Mouse (Mus musculus): ENCODE measurements around the gene Krt24.

The Krt24 gene

DNA sequence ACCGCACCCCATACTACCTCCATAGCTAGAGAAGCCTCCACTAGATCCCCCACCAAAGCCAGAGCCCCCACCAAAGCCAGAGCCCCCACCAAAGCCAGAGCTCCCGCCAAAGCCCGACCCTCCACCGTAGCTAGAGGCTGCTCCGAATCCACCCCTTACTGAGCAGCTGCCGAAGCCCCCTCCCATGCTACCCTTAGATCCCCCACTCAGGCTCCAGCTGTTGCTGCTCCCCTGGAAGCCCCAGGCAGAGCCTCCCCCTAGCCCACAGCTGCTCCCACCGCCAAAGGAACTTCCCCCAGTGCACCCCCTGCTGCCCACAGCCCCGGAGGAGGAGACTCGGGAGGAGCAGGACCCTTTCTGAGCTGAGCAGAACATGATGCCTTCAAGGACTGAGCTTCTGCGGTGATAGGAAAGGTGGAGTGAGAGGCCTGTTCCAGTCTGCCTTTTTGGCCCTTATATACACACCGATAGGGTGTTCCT is at the start of gene Krt24:
TSS of gene Krt24 (minus strand) at position 430 of the 480 bp plus-strand sequence.
- no peak for DNase-seq (ENCODE audit: low read depth, low spot score)

DNA sequence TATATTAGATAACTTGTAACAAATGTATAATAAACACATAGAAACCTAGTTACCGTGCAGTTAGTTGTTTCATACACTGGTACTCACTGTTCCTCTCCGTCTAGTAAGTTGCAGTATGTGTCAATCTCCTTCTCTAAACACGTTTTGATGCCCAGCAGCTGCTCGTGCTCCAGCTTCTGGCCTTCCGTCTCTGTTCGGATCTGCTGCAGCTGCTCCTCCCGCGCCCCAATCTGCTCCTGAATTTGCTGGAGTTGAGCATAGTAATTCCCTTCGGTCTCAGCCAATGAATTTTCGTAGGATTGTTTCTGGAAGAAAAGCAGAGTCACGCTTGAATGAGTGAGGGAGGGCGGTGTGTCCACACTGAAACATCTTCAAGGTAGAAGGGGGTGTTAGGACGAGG is 48.4 kb upstream of the Krt24 start:
- no peak for DNase-seq (ENCODE audit: low read depth, low spot score)

- no peak for DNase-seq (ENCODE audit: low read depth, low spot score)
These were observed 44.6 kb upstream of the Krt24 start for GRCm38 (mm10) chr11:99329655-99330054.

- DNase-seq (ENCODE audit: low read depth, low spot score), result no peak
These were observed 37.8 kb upstream of the Krt24 start, which contains the start of gene Krt25 for GRCm38 (mm10) chr11:99322851-99323250. Krt25 (minus strand) TSS chr11:99322951.

- DNase-seq (ENCODE audit: low read depth, low spot score), result no peak
These were observed 36.0 kb upstream of the Krt24 start for GRCm38 (mm10) chr11:99321094-99321493.

GRCm38 (mm10) chr11:99319127-99319526 is 34.1 kb upstream of the Krt24 start:
- DNase-seq (ENCODE audit: low read depth, low spot score), result no peak

GRCm38 (mm10) chr11:99316543-99316942 is 31.5 kb upstream of the Krt24 start:
- no peak for DNase-seq (ENCODE audit: low read depth, low spot score)

DNA sequence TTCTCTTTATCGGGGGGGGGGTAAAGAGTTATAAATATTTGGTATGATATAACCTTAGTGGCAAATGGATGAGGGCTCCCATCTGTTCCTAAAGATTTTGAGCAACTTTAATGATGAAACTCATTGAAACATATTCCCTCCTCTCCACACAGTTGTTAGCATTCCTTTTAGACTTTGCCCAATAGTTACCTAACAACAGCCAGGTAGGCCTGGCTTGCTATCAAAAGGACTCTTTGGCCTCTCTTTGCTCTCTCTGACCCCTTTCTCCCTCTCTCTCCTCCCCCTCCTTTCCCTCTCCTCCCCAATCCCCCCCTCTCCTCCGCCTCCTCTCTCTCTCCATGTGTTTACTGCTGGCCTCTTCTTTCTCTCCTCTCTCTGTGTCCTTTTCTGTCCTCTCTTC is 29.5 kb upstream of the Krt24 start:
- DNase-seq (ENCODE audit: low read depth, low spot score), result no peak

DNA sequence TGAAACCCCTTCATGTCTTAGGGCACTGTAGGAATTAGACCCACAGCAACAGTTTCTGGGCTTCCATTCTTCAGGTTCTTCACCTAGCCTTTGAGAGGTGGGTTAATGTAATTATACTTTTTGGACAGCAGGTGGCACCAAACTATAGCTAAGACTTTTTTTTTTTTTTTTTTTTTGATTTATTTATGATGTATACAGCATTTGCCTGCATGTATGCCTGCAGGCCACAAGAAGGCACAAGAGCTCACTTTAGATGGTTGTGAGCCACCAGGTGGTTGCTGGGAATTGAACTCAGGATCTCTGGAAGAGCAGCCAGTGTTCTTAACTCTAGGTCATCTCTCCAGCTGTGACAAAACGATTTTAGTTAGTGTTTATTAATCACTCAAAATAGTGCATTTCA is 25.8 kb upstream of the Krt24 start:
- peak; percentile 71 for DNase-seq (ENCODE audit: low read depth, low spot score)

DNA sequence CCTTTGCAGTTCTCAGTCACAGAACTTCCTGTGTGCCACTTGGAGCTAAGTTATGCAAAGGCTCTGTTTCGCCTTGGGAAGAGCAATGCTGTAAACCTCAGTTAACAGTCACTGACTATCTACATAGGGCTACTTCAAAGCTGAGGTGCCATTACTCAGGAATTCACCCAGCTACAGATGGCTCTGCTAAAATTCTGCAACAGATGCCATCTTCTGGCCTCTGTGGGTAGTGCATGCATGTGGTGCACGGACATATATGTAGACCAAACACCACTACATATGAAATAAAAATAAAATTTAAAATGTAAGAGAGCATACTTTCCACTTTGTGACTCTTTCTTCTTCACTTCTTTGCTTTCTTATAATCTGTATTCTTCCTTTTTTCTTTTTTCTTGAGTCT is 22.5 kb upstream of the Krt24 start:
- DNase-seq (ENCODE audit: low read depth, low spot score), result peak; percentile 72

- DNase-seq (ENCODE audit: low read depth, low spot score), result no peak
These were observed 10.0 kb upstream of the Krt24 start for GRCm38 (mm10) chr11:99295039-99295438.

GRCm38 (mm10) chr11:99292846-99293245 is 7.8 kb upstream of the Krt24 start:
- peak; percentile 74 for DNase-seq (ENCODE audit: low read depth, low spot score)

DNA sequence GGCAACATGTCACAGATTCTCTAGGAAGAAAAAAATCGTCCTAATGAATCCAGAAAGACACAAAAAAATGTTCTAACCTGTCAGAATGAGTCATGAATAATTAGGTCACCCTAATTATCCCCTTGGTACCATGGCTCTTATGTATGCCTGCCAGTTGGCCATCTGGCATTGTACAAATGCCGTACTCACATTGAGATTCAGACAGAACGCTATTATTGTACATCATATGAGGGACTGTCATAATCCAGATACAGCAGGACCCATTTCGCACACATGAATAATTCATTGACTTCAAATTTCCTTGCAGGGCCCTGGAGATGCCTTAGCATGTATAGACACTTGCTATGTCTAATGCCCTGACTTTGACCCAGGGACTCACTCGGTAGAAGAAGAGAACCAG is 1.1 kb downstream of the Krt24 start:
- no peak for DNase-seq (ENCODE audit: low read depth, low spot score)

DNA sequence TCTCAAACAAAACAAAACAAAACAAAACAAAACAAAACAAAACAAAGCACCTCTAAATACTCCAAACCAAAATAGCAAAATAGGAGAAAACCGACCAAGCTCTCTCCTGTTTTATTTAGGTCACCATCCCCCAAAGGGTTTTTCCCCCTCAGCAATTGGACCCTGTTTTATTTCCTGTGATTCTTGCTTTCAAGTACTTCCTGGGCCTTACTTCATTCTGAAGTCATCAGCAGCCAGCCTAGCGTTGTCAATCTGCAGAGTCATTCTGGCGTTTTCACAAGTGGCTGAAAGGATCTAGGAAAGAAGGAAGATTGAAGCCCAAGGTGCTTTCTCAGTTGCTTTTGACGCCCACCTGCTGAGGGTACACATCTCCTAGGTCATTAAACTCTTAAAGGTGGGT is 1.7 kb downstream of the Krt24 start:
- peak; percentile 15 for DNase-seq (ENCODE audit: low read depth, low spot score)

DNA sequence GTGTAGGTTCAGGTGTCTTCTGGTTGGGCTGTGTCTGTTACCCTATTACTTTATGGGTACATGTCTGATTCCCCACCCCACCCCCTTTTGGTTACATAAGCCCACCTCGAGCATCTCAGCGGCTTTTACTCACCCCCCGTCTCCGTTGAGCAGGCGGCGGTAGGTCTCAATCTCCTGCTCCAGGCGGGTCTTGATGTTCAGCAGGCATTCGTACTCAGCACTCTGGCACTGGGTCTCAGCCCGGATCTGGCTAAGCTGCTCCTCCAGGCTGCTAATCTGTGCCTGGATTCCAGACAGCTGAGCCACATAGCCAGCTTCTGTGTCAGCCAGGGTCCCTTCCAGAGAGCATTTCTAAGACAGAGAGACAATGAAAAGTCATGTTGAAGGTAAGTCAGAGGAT is 3.9 kb downstream of the Krt24 start:
- no peak for DNase-seq (ENCODE audit: low read depth, low spot score)

GRCm38 (mm10) chr11:99279986-99280385 is 5.1 kb downstream of the Krt24 start:
- DNase-seq (ENCODE audit: low read depth, low spot score), result no peak

DNA sequence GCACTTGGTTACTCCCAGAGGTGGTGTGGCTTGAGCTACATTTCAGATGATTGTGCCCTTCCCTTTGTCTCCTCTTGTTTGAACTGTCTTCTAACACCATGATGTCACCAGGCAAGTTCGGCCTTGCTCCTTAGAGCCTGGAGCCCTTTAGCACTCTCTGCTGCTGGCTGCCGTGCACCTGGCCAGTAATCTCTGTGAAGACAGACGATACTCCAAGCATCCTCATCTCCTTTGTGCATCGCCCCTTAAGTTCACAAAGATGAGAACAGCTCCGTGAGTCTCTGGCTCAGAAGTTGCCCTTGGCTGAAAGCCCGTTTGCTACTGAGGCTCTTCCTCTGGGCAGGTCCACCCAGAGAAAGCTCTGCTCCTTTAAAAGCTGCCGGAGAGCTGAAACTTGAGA is 8.3 kb downstream of the Krt24 start:
- no peak for DNase-seq (ENCODE audit: low read depth, low spot score)

DNA sequence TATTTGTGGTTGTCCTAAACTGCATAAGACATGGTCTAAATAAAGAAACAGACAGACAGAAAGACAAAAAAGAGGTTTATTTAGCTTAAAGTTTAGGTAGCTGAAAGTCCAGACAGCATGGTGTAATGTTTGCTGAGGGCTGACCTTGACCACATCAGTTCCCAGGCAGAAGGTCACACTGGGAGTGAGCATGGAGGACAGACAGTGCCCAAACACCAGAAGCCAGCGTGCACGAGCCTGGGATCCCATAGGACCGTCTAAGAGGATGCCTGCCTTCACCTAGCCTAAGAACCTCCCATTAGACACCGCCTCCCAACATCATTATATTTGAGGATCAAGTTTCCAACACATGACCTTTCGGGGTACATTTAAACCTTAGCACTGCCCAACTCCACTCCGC is 9.4 kb downstream of the Krt24 start:
- no peak for DNase-seq (ENCODE audit: low read depth, low spot score)

DNA sequence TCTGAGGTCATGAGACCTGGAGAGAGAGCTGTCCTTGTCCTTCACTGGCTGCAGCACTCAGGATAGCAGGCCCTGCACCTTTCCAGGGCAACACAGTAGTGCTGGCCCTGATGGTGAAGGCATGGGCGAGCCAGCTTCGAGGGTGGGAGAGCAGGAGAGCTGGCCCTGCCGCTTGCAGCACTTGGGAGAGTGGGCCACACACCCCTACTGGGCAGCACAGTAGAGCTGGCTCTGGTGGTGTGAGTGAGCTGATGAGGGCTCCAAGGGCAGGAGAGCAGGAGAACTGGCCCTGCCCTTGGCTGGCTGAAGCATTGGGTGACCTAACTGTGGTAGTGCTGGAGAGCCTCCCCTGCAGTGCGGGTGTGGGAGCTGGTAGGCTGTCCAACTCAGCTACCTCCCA is 12.3 kb downstream of the Krt24 start:
- DNase-seq (ENCODE audit: low read depth, low spot score), result no peak

GRCm38 (mm10) chr11:99269192-99269591 is 15.9 kb downstream of the Krt24 start:
- no peak for DNase-seq (ENCODE audit: low read depth, low spot score)

DNA sequence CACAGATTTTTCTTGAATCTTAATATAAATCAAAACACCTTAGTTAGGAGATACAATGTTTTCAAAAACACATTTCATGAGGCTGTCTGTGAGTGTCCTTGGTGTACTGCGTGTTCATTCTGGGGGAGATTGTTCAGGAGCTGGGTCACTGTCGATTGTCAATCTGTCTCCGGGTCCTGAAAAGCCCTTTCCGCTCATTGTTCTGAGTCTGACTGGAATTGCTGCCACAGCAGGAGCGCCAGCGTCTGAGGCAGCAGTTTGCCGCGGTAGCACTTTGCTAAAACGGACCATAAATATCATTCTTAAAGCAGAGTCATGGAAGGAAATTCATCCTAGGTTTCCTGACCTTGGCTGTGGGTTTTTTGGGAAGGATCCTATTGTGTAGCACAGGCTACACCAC is 19.3 kb downstream of the Krt24 start:
- DNase-seq (ENCODE audit: low read depth, low spot score), result no peak

- no peak for DNase-seq (ENCODE audit: low read depth, low spot score)
These were observed 19.8 kb downstream of the Krt24 start for GRCm38 (mm10) chr11:99265220-99265619.

DNA sequence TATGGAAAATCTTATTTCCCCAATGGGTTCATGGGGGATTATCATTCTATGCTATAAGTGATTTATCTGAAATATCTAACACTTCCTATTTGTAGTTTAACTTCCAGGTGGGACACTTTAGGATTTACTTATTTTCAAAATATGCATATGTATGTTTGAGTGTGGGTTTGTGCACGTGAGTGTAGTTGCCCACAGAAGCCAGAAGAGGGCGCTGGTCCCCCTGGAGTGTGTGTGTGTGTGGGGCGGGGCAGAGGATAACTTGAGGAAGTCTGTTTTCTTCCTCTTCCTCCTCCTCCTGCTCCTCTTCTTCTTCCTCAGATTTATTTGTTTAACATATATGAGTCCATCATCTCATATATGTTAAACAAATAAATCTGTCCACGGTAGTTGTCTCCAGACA is 28.8 kb downstream of the Krt24 start:
- no peak for DNase-seq (ENCODE audit: low read depth, low spot score)

GRCm38 (mm10) chr11:99255316-99255715 is 29.7 kb downstream of the Krt24 start:
- DNase-seq (ENCODE audit: low read depth, low spot score), result peak; percentile 85

All from CD4-positive helper T cell, adult 2 months (primary cell).